Mouse (Mus musculus): Measurements from ENCODE around the gene Tubb5.

The Tubb5 gene

GRCm38 (mm10) chr17:35795656-35796055, 42.5 kb downstream of the Tubb5 start:
- no peak for DNase-seq (ENCODE audit: low spot score)

- DNase-seq (ENCODE audit: low spot score) = no peak
These were observed 43.0 kb downstream of the Tubb5 start for GRCm38 (mm10) chr17:35795099-35795498.

GRCm38 (mm10) chr17:35792837-35793236, 45.3 kb downstream of the Tubb5 start:
- no peak for DNase-seq (ENCODE audit: low spot score)

- no peak for DNase-seq (ENCODE audit: low spot score)
These were observed 47.2 kb downstream of the Tubb5 start for GRCm38 (mm10) chr17:35790933-35791332.

- DNase-seq (ENCODE audit: low spot score) = no peak
These were observed 50.1 kb downstream of the Tubb5 start for GRCm38 (mm10) chr17:35788025-35788424.

GRCm38 (mm10) chr17:35787493-35787892, 50.6 kb downstream of the Tubb5 start:
- no peak for DNase-seq (ENCODE audit: low spot score)

GRCm38 (mm10) chr17:35785140-35785539, 53.0 kb downstream of the Tubb5 start:
- DNase-seq (ENCODE audit: low spot score) = no peak

GRCm38 (mm10) chr17:35783944-35784343, 54.2 kb downstream of the Tubb5 start:
- DNase-seq (ENCODE audit: low spot score) = peak; percentile 39
